Mouse (Mus musculus): ENCODE measurements around the gene Cyp2b10. TPM values are rescaled to one million over a fixed set of nuclear protein-coding genes. Genes with fewer than 3 reads are reported as not detected.
"Not testable (repeated sequence)": the region's sequence is repeated elsewhere in the genome, so short reads cannot be mapped to it uniquely, and the experiment has no call there.

Cyp2b10 gene
- polyA plus RNA-seq, 1 experiment from 2014 or later: not detected

DNA sequence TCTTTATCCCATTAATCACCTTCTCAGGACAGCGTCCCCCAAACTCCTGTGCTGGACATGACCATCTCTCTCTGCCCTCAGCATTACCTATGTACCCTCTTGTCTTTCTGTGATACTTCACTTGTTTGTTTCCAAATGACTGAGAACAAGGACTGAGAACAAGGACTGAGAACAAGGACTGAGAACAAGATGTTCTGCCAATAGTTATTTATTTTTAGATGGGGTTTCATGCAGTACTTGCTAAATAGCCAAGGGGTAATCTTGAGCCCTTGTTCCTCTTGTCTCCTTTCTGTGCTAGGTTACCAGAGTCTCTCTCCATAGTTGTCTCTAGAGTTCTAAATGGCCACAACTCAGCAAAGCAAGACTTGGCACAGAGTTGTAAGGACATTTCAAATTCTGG is 13.1 kb upstream of the Cyp2b10 start:
- no peak for ATAC-seq (ENCODE audit: insufficient read depth, low FRiP score, low read depth)
- Histone ChIP-seq H3K4me1 (no peaks in the 10 kb centered on the region), H3K36me3 (no peaks in the 10 kb centered on the region), H3K9me3 (no peaks in the 10 kb centered on the region), H3K27ac (no peak overlapping the region), H3K4me3 (replicated peaks) (no peak overlapping the region), H3K4me2 (no peak overlapping the region), H3K27me3 (replicated peaks) (no peaks in the 10 kb centered on the region), H3K9ac (no peak overlapping the region)
- 89% methylated on average over 1 of the region's 1 CpGs for WGBS

DNA sequence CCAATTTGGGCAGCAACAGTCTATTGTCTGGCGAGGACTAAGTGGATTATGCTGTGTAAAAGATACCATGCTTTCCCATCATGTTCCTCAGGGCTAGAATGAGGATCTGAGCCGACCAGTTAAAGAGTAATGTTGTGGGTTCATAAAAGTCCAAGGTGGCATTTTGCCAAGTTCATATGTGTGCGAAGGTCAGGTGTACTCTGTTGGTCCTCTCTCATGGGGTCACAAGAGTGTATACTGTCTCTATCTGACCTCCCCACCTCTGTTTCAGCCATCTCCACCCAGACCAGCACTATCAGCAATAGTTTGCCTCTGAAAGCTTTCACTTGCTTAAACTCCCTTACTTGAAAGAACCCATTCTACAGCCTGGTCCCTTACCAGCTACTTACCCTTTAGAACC is 9.7 kb upstream of the Cyp2b10 start:
- Histone ChIP-seq H3K4me3 (replicated peaks) (no peak overlapping the region), H3K27ac (no peak overlapping the region), H3K9ac (no peak overlapping the region), H3K9me3 (no peaks in the 10 kb centered on the region), H3K27me3 (replicated peaks) (no peaks in the 10 kb centered on the region), H3K4me1 (no peaks in the 10 kb centered on the region), H3K36me3 (no peaks in the 10 kb centered on the region), H3K4me2 (no peak overlapping the region)
- WGBS: 68% methylated on average over 3 of the region's 3 CpGs
- ATAC-seq (ENCODE audit: insufficient read depth, low FRiP score, low read depth): no peak

DNA sequence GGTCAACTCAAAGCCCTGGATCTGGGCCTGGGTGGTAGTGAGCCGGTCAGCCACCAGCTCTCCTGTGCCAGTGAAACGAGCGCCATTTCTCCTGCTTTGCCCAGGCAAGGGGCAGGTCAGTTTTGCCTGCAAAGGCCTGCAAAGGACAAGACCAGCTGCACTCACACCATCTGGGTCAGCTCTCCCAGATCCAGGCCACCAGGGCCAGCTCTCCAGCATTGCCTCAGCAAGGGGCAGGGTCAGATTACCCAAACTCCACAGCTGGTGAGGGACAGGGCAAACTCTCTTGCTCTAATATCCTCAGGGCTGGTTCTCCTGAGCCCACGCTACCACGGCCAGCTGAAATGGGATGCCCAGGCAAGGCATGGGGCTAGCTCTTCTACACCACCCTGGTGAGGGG is 4.3 kb upstream of the Cyp2b10 start:
- Histone ChIP-seq H3K27me3 (replicated peaks) (no peaks in the 10 kb centered on the region), H3K27ac (no peak overlapping the region), H3K4me2 (no peak overlapping the region), H3K4me3 (replicated peaks) (no peak overlapping the region), H3K9ac (no peak overlapping the region), H3K9me3 (no peaks in the 10 kb centered on the region), H3K4me1 (no peaks in the 10 kb centered on the region), H3K36me3 (no peaks in the 10 kb centered on the region)
- ATAC-seq (ENCODE audit: insufficient read depth, low FRiP score, low read depth): no peak
- WGBS: 88% methylated on average over 5 of the region's 5 CpGs

GRCm38 (mm10) chr7:25895162-25895561 is 2.3 kb upstream of the Cyp2b10 start:
- Histone ChIP-seq H3K4me1 (no peaks in the 10 kb centered on the region), H3K4me2 (no peak overlapping the region), H3K27ac (no peak overlapping the region), H3K27me3 (replicated peaks) (no peaks in the 10 kb centered on the region), H3K9ac (no peak overlapping the region), H3K4me3 (replicated peaks) (no peak overlapping the region), H3K9me3 (no peaks in the 10 kb centered on the region), H3K36me3 (no peaks in the 10 kb centered on the region)
- WGBS: 69% methylated on average over 1 of the region's 1 CpGs
- no peak for ATAC-seq (ENCODE audit: insufficient read depth, low FRiP score, low read depth)

DNA sequence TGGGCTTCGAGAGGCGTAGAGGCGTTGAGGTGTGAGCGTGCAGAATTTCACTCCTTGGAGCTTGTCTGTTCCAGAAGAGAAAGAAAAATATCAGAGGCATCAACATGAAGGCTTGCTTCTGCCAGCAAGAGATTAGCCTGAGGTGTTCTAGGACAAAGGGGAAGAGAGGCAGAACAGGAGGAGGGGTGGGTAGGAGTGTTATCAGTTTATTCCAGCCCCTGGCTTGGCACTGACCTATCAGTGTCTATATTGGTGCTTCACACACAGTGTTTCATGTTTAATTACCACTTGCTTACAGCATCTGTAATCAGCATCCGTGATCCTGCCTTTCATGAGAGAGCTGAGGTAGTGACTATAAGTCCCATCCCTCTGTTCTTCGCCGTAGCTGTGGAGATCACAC is 644 bp downstream of the Cyp2b10 start:
- 89% methylated on average over 7 of the region's 7 CpGs for WGBS
- H3K27ac ChIP-seq: no peak overlapping the region
- H3K4me2 ChIP-seq: no peak overlapping the region

GRCm38 (mm10) chr7:25902061-25902690 is 4.8 kb downstream of the Cyp2b10 start:
- Histone ChIP-seq H3K9ac (no peak overlapping the region), H3K4me2 (no peak overlapping the region), H3K36me3 (no peaks in the 10 kb centered on the region), H3K27ac (peak overlapping the region; percentile 40; the same call in 1 of the 2 replicates), H3K27me3 (replicated peaks) (no peaks in the 10 kb centered on the region), H3K9me3 (no peaks in the 10 kb centered on the region), H3K4me3 (replicated peaks) (no peak overlapping the region), H3K4me1 (0 out of 2 replicates have a peak, but pooled peaks cover 3% of the 10 kb centered on the region)
- peak; percentile 84; the same call in 1 of the 2 replicates for ATAC-seq (ENCODE audit: insufficient read depth, low FRiP score, low read depth)
- WGBS: 32% methylated on average over 8 of the region's 8 CpGs

More for the DNA sequence above, 644 bp downstream of the Cyp2b10 start:
- Histone ChIP-seq H3K36me3 (no peaks in the 10 kb centered on the region), H3K9me3 (no peaks in the 10 kb centered on the region), H3K27me3 (replicated peaks) (no peaks in the 10 kb centered on the region), H3K9ac (no peak overlapping the region), H3K4me3 (replicated peaks) (no peak overlapping the region), H3K4me1 (0 out of 2 replicates have a peak, but pooled peaks cover 3% of the 10 kb centered on the region)
- no peak for ATAC-seq (ENCODE audit: insufficient read depth, low FRiP score, low read depth)

GRCm38 (mm10) chr7:25903156-25903555 is 5.7 kb downstream of the Cyp2b10 start:
- no peak overlapping the region for H3K9ac ChIP-seq
- no peak overlapping the region; the same call in 1 of the 2 replicates for H3K27ac ChIP-seq
- 0 out of 2 replicates have a peak, but pooled peaks cover 3% of the 10 kb centered on the region for H3K4me1 ChIP-seq
- H3K27me3 ChIP-seq (replicated peaks): no peaks in the 10 kb centered on the region
- H3K9me3 ChIP-seq: no peaks in the 10 kb centered on the region
- H3K36me3 ChIP-seq: no peaks in the 10 kb centered on the region
- WGBS: 37% methylated on average over 14 of the region's 14 CpGs
- ATAC-seq (ENCODE audit: insufficient read depth, low FRiP score, low read depth): no peak
- no peak overlapping the region for H3K4me2 ChIP-seq
- no peak overlapping the region for H3K4me3 ChIP-seq (replicated peaks)

DNA sequence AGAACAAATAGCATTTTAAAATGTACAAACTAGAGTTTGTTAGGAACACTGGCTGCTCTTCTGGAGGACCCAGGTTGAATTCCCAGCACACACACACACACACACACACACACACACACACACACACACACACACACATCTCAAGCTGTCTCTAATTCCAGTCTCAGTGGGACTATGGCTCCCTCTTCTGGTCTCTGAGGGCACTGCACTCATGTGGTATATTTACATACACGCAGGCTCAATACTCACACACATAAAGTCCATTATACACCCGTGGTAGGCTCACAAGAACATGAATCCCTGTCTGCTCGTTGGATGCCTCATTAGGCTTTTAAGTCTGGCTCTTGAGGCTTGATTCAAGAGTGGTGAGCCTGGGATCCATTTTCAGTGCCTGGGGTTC is 6.6 kb downstream of the Cyp2b10 start:
- H3K27ac ChIP-seq: no peak overlapping the region
- no peaks in the 10 kb centered on the region for H3K36me3 ChIP-seq
- 0 out of 2 replicates have a peak, but pooled peaks cover 3% of the 10 kb centered on the region for H3K4me1 ChIP-seq
- H3K27me3 ChIP-seq (replicated peaks): no peaks in the 10 kb centered on the region
- H3K4me3 ChIP-seq (replicated peaks): no peak overlapping the region
- ATAC-seq (ENCODE audit: insufficient read depth, low FRiP score, low read depth): no peak
- no peak overlapping the region for H3K4me2 ChIP-seq
- H3K9ac ChIP-seq: no peak overlapping the region
- 50% methylated on average over 3 of the region's 3 CpGs for WGBS
- H3K9me3 ChIP-seq: no peaks in the 10 kb centered on the region

DNA sequence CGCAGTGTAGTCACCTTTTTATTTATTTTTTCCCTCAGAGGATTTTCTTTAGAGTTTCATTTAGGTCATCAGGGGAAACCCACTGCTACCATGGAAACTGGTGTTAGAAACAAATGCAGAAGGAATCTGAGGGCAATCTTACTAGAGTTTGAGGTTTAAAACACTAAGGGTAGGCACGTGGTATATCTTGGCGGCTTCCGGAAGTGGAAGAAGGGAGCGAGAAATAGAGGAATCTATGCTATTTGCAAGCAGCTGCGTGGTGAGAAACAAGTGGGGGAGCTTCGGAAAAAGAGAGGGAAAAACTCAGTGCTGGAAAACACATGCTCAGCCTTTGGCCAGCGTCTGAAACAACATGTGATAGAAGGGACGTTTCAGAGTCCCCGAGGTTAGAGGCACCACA is 7.1 kb downstream of the Cyp2b10 start:
- no peak overlapping the region for H3K4me3 ChIP-seq (replicated peaks)
- H3K27ac ChIP-seq: no peak overlapping the region
- no peaks in the 10 kb centered on the region for H3K9me3 ChIP-seq
- no peak overlapping the region for H3K4me2 ChIP-seq
- ATAC-seq (ENCODE audit: insufficient read depth, low FRiP score, low read depth): no peak
- H3K9ac ChIP-seq: no peak overlapping the region
- WGBS: 68% methylated on average over 10 of the region's 10 CpGs
- H3K36me3 ChIP-seq: no peaks in the 10 kb centered on the region
- H3K27me3 ChIP-seq (replicated peaks): no peaks in the 10 kb centered on the region
- H3K4me1 ChIP-seq: 0 out of 2 replicates have a peak, but pooled peaks cover 3% of the 10 kb centered on the region

DNA sequence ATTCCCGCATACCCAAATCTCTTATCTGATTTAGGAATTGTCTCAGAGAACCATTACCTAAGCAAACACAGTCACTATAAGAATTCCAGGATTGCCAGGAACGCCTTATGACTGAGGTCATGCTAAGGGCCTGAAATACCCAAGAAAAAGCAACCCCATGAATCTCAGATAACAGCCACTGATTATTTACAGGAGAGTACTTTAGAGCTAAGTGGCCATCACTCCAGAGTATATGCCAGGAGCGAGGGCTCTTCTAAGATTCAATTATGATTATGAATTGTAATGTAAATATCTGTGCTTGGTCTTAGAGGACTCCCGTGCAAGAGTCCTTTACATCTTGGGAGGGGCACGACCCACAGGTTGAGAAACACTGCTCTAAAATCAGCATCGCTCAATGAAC is 10.0 kb downstream of the Cyp2b10 start:
- 43% methylated on average over 6 of the region's 6 CpGs for WGBS
- no peak overlapping the region for H3K27ac ChIP-seq
- no peaks in the 10 kb centered on the region for H3K4me1 ChIP-seq
- no peak for ATAC-seq (ENCODE audit: insufficient read depth, low FRiP score, low read depth)
- H3K9me3 ChIP-seq: no peaks in the 10 kb centered on the region
- no peak overlapping the region for H3K4me3 ChIP-seq (replicated peaks)
- no peaks in the 10 kb centered on the region for H3K36me3 ChIP-seq
- H3K4me2 ChIP-seq: no peak overlapping the region
- H3K27me3 ChIP-seq (replicated peaks): no peaks in the 10 kb centered on the region
- H3K9ac ChIP-seq: no peak overlapping the region

GRCm38 (mm10) chr7:25910046-25910445 is 12.6 kb downstream of the Cyp2b10 start:
- Histone ChIP-seq H3K4me2 (no peak overlapping the region), H3K27me3 (replicated peaks) (no peaks in the 10 kb centered on the region), H3K4me1 (no peaks in the 10 kb centered on the region), H3K36me3 (no peaks in the 10 kb centered on the region), H3K9ac (no peak overlapping the region), H3K27ac (no peak overlapping the region), H3K4me3 (replicated peaks) (no peak overlapping the region), H3K9me3 (no peaks in the 10 kb centered on the region)
- WGBS: 82% methylated on average over 2 of the region's 2 CpGs
- ATAC-seq (ENCODE audit: insufficient read depth, low FRiP score, low read depth): no peak

- no peak overlapping the region for H3K4me2 ChIP-seq
- no peaks in the 10 kb centered on the region for H3K9me3 ChIP-seq
- no peaks in the 10 kb centered on the region for H3K4me1 ChIP-seq
- WGBS: 74% methylated on average over 1 of the region's 1 CpGs
- no peak overlapping the region for H3K9ac ChIP-seq
- H3K27ac ChIP-seq: no peak overlapping the region
- no peaks in the 10 kb centered on the region for H3K36me3 ChIP-seq
- H3K27me3 ChIP-seq (replicated peaks): no peaks in the 10 kb centered on the region
- no peak overlapping the region for H3K4me3 ChIP-seq (replicated peaks)
- ATAC-seq (ENCODE audit: insufficient read depth, low FRiP score, low read depth): no peak
These were observed 18.7 kb downstream of the Cyp2b10 start for GRCm38 (mm10) chr7:25916116-25916515.

- not testable (repeated sequence) for ATAC-seq (ENCODE audit: insufficient read depth, low FRiP score, low read depth); H3K27me3 ChIP-seq (replicated peaks)
- WGBS: 51% methylated on average over 5 of the region's 5 CpGs
These were observed 19.9 kb downstream of the Cyp2b10 start for GRCm38 (mm10) chr7:25917271-25917670.

More at GRCm38 (mm10) chr7:25917271-25917670, 19.9 kb downstream of the Cyp2b10 start:
- not testable (repeated sequence) for H3K4me3 ChIP-seq (replicated peaks); H3K27ac ChIP-seq; H3K9ac ChIP-seq; H3K36me3 ChIP-seq; H3K4me2 ChIP-seq; H3K9me3 ChIP-seq; H3K4me1 ChIP-seq
